Mouse (Mus musculus) spleen, adult 18-20 months (tissue): Measurements from ENCODE around the gene Aifm1.
A peak's percentile ranks its signal among the peaks of the same experiment; 100 is the strongest.
"Not testable (repeated sequence)": the region's sequence is repeated elsewhere in the genome, so short reads cannot be mapped to it uniquely, and the experiment has no call there.

Experiments used
- DNase-seq, 2 experiments: peaks; one replicate each; pipeline ENCODE4 v3.0.0; 2022; ENCODE audit warnings: mixed read lengths in 2 of 2

Aifm1 gene

GRCm38 (mm10) chrX:48455018-48455417 lies 58.3 kb downstream of the Aifm1 start:
- no peak for DNase-seq

- no peak for DNase-seq
Observed at GRCm38 (mm10) chrX:48454495-48454878, 58.9 kb downstream of the Aifm1 start.

- peak; percentile 74 to 81 for DNase-seq
Observed at GRCm38 (mm10) chrX:48453736-48454494, 59.4 kb downstream of the Aifm1 start.

- peak; percentile 30 to 36 for DNase-seq
Observed at GRCm38 (mm10) chrX:48452931-48453673, 60.3 kb downstream of the Aifm1 start.

- DNase-seq, result no peak
Observed at GRCm38 (mm10) chrX:48452231-48452890, 61.0 kb downstream of the Aifm1 start.

GRCm38 (mm10) chrX:48449646-48450045 lies 63.7 kb downstream of the Aifm1 start:
- no peak for DNase-seq

GRCm38 (mm10) chrX:48444677-48445076 lies 68.7 kb downstream of the Aifm1 start:
- no peak for DNase-seq

- no peak for DNase-seq
Observed at GRCm38 (mm10) chrX:48441954-48442353, 71.4 kb downstream of the Aifm1 start.

GRCm38 (mm10) chrX:48441548-48441947 lies 71.8 kb downstream of the Aifm1 start:
- DNase-seq, result no peak

- DNase-seq, result no peak
Observed at GRCm38 (mm10) chrX:48439036-48439435, 74.3 kb downstream of the Aifm1 start.

GRCm38 (mm10) chrX:48436082-48436481 lies 77.3 kb downstream of the Aifm1 start:
- DNase-seq, result not testable (repeated sequence)

GRCm38 (mm10) chrX:48435477-48435900 lies 77.9 kb downstream of the Aifm1 start:
- no peak for DNase-seq

- no peak for DNase-seq
Observed at GRCm38 (mm10) chrX:48434251-48434650, 79.1 kb downstream of the Aifm1 start.

GRCm38 (mm10) chrX:48433527-48433899 lies 79.8 kb downstream of the Aifm1 start:
- peak; percentile 70 to 81 for DNase-seq

GRCm38 (mm10) chrX:48432599-48433526 lies 80.5 kb downstream of the Aifm1 start:
- DNase-seq, result no peak

- DNase-seq, result peak; percentile 49 to 53
Observed at GRCm38 (mm10) chrX:48429538-48429937, 83.8 kb downstream of the Aifm1 start.

- DNase-seq, result no peak
Observed at GRCm38 (mm10) chrX:48429100-48429499, 84.3 kb downstream of the Aifm1 start.

GRCm38 (mm10) chrX:48428642-48429041 lies 84.7 kb downstream of the Aifm1 start:
- no peak for DNase-seq

GRCm38 (mm10) chrX:48428241-48428640 lies 85.1 kb downstream of the Aifm1 start:
- DNase-seq, result no peak

GRCm38 (mm10) chrX:48425280-48425679 lies 88.1 kb downstream of the Aifm1 start:
- DNase-seq, result peak; percentile 56 to 60
